Mouse (Mus musculus): ENCODE measurements around the gene Mlana. TPM values are rescaled to one million over a fixed set of nuclear protein-coding genes. Genes with fewer than 3 reads are reported as not detected.
A peak's percentile ranks its signal among the peaks of the same experiment; 100 is the strongest.

The Mlana gene
- total RNA-seq (2021), result not detected
- long read RNA-seq, experiment 1, result 0 reads
- long read RNA-seq, experiment 2, result 0 reads

DNA sequence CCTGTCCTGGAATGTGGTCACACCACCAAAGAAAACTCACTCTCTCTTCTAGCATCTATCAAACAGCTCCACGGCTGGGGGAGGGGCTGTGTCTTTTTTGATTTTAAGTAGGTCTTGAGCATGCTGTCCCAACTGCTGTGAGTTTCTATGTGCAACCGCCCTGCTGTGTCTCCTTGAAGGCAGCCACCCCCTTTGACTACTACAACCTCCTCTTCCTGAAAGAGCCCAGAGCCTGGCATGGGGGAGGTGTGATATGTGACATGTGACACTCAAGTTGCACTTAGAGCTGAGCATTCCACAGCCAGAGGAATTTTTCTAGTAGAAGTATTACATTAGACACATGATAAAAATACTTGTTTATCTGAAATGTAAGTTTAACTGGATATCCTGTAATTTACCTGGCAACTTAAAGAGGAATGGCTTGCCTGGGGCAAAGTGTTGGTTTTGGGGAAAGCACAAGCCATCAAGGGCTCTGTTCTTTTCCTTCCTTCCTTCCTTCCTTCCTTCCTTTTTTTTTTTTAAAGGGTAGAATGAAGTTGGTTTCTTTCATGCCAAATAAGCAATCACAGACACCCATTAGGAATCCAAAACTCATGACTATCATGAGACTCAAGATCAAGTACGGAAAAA, at the start of gene Mlana:
Gene Mlana (plus strand): TSS at position 580 of the 630 bp plus-strand sequence.
- Histone ChIP-seq H3K27ac (no peak within 1 kb of the TSS), H3K4me3 (no peak within 1 kb of the TSS)
- TF ChIP-seq CTCF (IDR thresholded peaks at IDR 0.05), result no peak
- intact Hi-C loops (cut with DNase I), result no loop called here
- DNase-seq, result no peak

DNA sequence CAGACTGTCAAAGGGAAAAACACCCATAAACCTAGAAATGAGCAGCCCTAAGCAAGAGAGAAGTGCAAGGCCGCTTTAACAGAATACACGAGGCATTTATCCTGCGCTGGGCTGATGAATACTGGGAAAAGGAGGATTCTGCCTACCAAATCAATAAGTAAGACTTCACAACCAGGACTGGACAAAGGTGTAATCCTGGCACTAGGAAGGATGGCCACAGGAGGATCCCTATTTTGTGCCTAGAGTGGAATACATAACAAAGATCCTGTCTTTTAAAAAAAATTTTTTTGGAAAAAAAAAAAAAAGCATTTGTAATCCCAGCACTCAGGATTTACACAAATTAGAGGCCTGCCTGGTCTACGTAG, 49.1 kb upstream of the Mlana start:
- H3K4me3 ChIP-seq, result peak overlapping the region; percentile 83
- TF ChIP-seq CTCF (IDR thresholded peaks at IDR 0.05), result no peak
- intact Hi-C loops (cut with DNase I), result no loop called here
- peak overlapping the region; percentile 93 for H3K27ac ChIP-seq
- no peak for DNase-seq

DNA sequence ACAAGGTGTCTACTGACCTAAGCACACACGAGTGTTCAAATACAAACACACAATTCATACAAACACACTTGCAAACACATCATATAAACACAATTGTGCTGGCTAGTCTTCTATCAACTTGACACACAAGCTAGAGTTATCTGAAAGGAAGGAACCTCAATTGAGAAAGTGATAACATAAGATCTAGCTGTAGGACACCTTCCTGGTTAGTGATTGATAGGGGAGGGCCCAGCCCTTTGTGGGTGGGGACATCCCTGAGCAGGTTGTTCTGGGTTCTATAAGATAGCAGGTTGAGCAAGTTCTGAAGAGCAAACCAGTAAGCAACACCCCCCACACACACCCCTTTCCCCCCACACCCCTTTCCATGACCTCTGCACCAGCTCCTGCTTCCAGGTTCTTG, 47.9 kb upstream of the Mlana start:
- H3K4me3 ChIP-seq, result no peak overlapping the region
- TF ChIP-seq CTCF (IDR thresholded peaks at IDR 0.05), result no peak
- intact Hi-C loops (cut with DNase I), result no loop called here
- no peak overlapping the region for H3K27ac ChIP-seq
- DNase-seq, result no peak

DNA sequence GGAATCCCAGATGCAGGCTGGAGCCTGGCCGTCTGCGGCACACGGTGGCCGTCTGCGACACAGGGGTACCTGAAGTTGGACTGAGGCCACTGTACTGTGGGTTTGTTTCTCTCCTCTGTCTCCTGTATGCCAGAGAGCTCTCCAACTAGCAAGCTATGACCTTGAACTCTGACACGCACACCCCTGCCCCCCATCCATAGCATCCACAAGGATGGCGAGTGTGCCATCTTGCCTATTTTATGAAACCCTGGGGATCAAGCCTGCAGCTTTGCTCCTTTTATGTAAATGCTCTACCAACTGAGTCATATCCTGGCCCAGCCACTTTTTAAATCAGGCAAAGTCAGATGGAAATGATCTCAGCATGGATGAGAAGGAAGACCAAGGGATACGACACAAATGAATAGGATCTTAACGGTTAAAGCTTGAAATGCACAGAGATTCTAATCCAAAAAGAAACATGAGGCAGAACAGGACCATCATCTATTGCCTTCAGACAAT, 43.8 kb upstream of the Mlana start:
- no peak for TF ChIP-seq CTCF (IDR thresholded peaks at IDR 0.05)
- intact Hi-C loops (cut with DNase I), result no loop called here
- no peak for DNase-seq
- no peak overlapping the region for H3K27ac ChIP-seq
- no peak overlapping the region for H3K4me3 ChIP-seq

- TF ChIP-seq CTCF (IDR thresholded peaks at IDR 0.05), result no peak
- DNase-seq, result no peak
- Histone ChIP-seq H3K4me3 (no peak overlapping the region), H3K27ac (no peak overlapping the region)
- intact Hi-C loops (cut with DNase I), result no loop called here
These were observed 42.5 kb upstream of the Mlana start for GRCm38 (mm10) chr19:29655148-29655547.

- no peak for TF ChIP-seq CTCF (IDR thresholded peaks at IDR 0.05)
- no peak overlapping the region for H3K27ac ChIP-seq
- no peak for DNase-seq
- intact Hi-C loops (cut with DNase I), result no loop called here
- H3K4me3 ChIP-seq, result no peak overlapping the region
These were observed 41.6 kb upstream of the Mlana start for GRCm38 (mm10) chr19:29656029-29656428.

- intact Hi-C loops (cut with DNase I), result no loop called here
- no peak for TF ChIP-seq CTCF (IDR thresholded peaks at IDR 0.05)
- no peak overlapping the region for H3K4me3 ChIP-seq
- no peak overlapping the region for H3K27ac ChIP-seq
- DNase-seq, result no peak
These were observed 41.0 kb upstream of the Mlana start for GRCm38 (mm10) chr19:29656620-29657019.

DNA sequence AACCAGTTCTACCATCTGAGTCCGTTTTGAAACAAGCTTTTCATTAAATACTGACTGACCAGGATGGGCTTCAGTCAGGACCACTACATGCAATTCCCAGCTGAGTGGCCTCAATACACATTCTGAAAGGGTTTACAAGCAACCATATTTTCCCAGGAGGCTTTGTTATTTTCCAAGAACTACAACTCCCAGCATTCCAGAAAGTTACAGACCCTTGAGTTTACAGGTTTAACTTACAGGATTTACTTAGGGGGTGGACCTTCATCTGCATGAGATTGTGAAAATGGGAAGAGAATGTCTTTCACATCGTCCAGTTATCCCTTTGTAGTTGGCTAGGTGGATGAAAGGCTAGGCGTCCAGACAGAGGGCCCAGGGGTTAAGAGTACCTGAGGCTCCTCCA, 40.6 kb upstream of the Mlana start:
- Histone ChIP-seq H3K27ac (no peak overlapping the region), H3K4me3 (no peak overlapping the region)
- no peak for TF ChIP-seq CTCF (IDR thresholded peaks at IDR 0.05)
- intact Hi-C loops (cut with DNase I), result no loop called here
- DNase-seq, result no peak

- no peak for DNase-seq
- intact Hi-C loops (cut with DNase I), result no loop called here
- TF ChIP-seq CTCF (IDR thresholded peaks at IDR 0.05), result no peak
These were observed 40.1 kb upstream of the Mlana start for GRCm38 (mm10) chr19:29657558-29657957.

DNA sequence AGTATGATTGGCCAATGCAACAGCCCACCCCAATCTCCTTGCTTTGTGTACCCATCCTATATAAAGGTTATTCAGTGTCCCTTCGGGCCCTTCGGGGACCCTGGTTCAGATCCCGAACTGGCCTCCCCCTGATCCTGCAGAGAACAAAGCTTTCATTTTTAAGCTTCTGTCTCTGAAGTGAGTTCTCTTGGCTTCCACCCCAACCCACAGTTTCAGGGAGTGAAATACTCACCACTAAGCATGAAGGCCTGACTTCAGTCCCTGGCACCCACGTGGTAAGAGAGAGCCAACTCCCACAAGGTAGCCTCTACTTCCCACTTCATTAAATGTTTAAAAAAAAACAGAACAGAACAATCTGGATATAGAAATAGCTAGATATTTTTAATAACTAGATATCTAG, 38.8 kb upstream of the Mlana start:
- Histone ChIP-seq H3K4me3 (no peak overlapping the region), H3K27ac (no peak overlapping the region)
- DNase-seq, result no peak
- intact Hi-C loops (cut with DNase I), result no loop called here
- TF ChIP-seq CTCF (IDR thresholded peaks at IDR 0.05), result no peak

More at GRCm38 (mm10) chr19:29657558-29657957, 40.1 kb upstream of the Mlana start:
- H3K27ac ChIP-seq, result no peak overlapping the region
- no peak overlapping the region for H3K4me3 ChIP-seq

DNA sequence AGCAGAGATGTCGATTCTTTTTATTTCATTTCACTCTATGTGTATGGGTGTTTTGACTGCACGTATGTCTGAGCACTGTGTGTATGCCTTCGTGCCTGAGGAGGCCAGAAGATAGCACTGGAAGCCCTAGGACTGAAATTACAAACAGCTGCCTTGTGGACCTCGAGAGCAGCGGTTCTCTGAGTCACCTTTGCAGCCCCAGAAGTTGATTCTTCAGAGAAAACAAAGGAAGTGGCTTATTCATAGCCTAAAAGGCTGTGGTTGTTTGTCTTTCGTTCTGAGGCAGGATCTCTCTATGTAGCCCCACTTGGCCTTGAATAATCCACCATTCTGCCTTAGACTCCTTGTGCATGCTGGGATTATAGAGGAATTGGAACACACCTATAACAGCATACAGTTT, 37.9 kb upstream of the Mlana start:
- DNase-seq, result no peak
- no peak for TF ChIP-seq CTCF (IDR thresholded peaks at IDR 0.05)
- Histone ChIP-seq H3K4me3 (no peak overlapping the region), H3K27ac (no peak overlapping the region)
- intact Hi-C loops (cut with DNase I), result no loop called here

- DNase-seq, result no peak
- H3K4me3 ChIP-seq, result no peak overlapping the region
- TF ChIP-seq CTCF (IDR thresholded peaks at IDR 0.05), result no peak
- intact Hi-C loops (cut with DNase I), result no loop called here
- no peak overlapping the region for H3K27ac ChIP-seq
These were observed 36.5 kb upstream of the Mlana start for GRCm38 (mm10) chr19:29660835-29661764.

DNA sequence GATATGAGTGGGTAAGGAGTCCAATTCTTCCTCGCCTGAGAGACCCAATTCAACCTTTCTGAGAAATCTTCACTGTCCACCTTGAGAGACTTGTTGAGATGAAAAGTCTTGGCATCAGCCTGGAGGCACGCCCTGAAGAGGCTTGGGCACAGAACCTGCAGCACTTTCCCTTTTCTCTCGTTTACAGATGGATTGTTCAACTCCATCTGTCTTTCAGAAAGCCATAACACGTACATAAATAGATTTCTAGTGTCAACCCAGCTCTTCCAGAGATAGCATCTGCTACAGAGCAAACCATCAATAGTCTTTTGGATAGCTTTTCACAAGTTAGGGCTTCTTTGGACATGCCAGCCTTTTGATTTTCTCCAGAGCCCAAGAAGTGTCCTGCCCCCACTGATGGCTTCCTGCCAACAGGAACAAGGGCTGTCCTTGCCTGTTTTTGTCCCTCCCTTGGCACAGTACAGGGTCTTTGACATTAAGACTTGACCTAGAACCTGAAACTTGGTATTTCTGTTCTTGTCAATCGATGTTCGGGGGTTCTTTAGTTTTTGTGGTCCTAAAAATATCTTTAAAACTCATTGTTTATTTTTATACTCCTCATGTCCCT, 35.5 kb upstream of the Mlana start:
- no peak for TF ChIP-seq CTCF (IDR thresholded peaks at IDR 0.05)
- DNase-seq, result no peak
- H3K27ac ChIP-seq, result no peak overlapping the region
- intact Hi-C loops (cut with DNase I), result no loop called here
- no peak overlapping the region for H3K4me3 ChIP-seq

Measured in gastrocnemius, adult 2 months (tissue).